Mouse (Mus musculus): ENCODE measurements around the gene Psmd9. TPM values are rescaled to one million over a fixed set of nuclear protein-coding genes. Genes with fewer than 3 reads are reported as not detected.

Psmd9 gene
- polyA plus RNA-seq, 1 experiment from 2014 or later = 66.7 TPM

DNA sequence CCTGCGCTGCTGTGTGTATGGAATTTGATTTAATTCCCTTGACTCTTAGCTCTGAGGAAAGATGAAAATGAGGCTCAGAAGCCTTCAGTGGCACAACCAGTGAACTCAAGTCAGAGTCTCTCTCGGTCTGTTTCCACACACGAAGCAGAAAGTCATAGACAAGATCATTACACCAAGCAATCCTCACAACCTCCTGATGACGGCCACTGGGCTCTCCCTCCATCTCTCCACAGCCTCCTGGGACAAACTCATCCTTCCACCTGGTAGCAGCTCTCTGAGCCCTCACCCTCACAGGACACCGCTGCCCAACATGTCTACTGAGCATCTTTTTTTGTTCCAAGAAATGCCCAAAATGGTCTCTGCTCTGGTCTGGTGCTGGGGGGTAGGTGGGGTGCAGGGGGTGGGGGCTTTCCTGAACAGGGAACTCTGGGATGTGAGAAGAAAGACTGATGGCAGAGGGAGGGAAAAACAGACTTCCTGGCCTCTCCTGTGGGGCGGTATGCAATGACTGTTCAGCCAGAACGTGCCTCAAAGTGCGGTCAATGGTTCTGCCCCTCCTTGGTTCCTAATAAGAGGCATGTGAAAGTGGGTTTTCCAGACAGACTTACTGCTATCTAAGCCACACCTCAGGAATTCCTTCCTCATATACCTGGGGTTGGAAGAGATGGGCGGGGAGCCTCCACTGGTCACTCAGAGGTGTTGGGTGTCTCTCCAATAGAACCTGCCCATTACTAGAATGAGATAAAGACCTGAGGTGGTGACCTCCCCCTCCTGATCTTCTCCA, 39.0 kb upstream of the Psmd9 start:
- H3K9me3 ChIP-seq (replicated peaks; ENCODE audit: control insufficient read depth, low read length) = no peaks in the 10 kb centered on the region
- no peak overlapping the region for H3K4me2 ChIP-seq
- no peaks in the 10 kb centered on the region for H3K27me3 ChIP-seq (ENCODE audit: control insufficient read depth, insufficient read depth, low read length)
- WGBS (ENCODE audit: insufficient replicate concordance) = 89% methylated on average over 9 of the region's 9 CpGs
- ATAC-seq (replicated peaks; ENCODE audit: insufficient number of reproducible peaks, low FRiP score, low TSS enrichment) = no peak
- H3K9ac ChIP-seq (ENCODE audit: low read depth, low read length) = no peak overlapping the region
- no peak overlapping the region for H3K4me3 ChIP-seq (ENCODE audit: low read depth, low read length)
- H3K4me1 ChIP-seq (ENCODE audit: control insufficient read depth, insufficient read depth, low read length) = peaks cover 39% of the 10 kb centered on the region
- H3K27ac ChIP-seq (ENCODE audit: low read depth, low read length) = no peak overlapping the region
- H3K36me3 ChIP-seq (ENCODE audit: control insufficient read depth, insufficient read depth, low read length) = no peaks in the 10 kb centered on the region

DNA sequence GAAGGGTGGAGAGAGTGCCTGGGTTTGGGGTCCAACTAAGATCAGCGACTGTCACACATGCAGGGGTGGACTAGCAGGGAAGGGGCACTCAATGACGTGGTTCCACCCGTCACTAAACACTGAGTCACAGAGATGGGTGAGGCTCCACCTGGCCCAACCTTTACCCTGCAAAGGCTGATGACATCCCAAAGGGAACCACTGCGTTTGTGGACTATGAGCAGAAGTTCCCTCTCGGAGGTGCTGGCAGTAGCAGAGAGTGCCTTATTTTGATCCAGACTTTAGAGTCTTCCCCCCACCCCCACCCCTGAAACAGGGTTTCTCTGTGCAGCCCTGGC, 38.4 kb upstream of the Psmd9 start:
- Histone ChIP-seq H3K36me3 (ENCODE audit: control insufficient read depth, insufficient read depth, low read length) (no peaks in the 10 kb centered on the region), H3K4me1 (ENCODE audit: control insufficient read depth, insufficient read depth, low read length) (peaks cover 43% of the 10 kb centered on the region), H3K4me2 (no peak overlapping the region), H3K9ac (ENCODE audit: low read depth, low read length) (no peak overlapping the region), H3K9me3 (replicated peaks; ENCODE audit: control insufficient read depth, low read length) (no peaks in the 10 kb centered on the region), H3K27me3 (ENCODE audit: control insufficient read depth, insufficient read depth, low read length) (no peaks in the 10 kb centered on the region), H3K4me3 (ENCODE audit: low read depth, low read length) (no peak overlapping the region), H3K27ac (ENCODE audit: low read depth, low read length) (no peak overlapping the region)
- no peak for ATAC-seq (replicated peaks; ENCODE audit: insufficient number of reproducible peaks, low FRiP score, low TSS enrichment)
- WGBS (ENCODE audit: insufficient replicate concordance) = 81% methylated on average over 5 of the region's 5 CpGs

DNA sequence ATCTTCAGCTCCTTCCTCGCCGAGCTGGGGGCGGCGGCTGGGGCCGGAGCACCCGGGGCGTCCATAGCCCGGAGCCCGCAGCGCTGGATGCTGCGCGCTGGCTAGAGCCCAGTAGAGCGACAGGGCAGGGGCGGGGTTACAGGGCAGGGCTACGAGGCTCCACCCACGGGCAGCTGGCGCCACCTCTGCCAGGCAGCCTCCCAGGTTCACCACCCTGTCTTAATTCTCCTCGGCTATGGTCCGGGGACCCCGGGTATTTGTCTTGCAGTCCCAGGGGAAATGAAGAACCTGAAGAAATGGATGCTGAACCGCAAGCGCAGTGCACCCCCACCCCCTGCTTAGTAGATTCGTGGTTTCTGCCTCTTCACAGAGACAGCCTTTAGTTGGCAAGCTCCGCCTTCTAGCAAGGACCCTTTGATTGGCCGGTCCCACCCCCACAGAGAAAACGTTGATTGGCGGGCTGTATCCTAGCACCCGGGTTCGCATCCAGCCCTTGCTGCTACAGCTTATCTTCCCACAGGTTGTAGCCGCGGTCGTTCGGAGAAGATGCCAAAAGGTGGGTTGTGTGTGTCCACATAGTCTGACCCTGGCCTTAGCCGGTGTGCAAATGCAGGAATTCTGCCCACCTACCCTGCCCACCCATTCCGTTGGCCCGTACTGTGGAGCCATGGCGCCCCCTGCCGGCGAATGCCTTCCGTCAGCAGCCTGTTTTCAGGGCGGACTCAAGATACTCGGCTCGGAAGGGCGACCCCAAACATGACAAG, 36.7 kb upstream of the Psmd9 start, which contains the start of gene Rhof:
Gene Rhof (minus strand): TSS at position 385 of the 764 bp plus-strand sequence.
- no peaks in the 10 kb centered on the region for H3K27me3 ChIP-seq (ENCODE audit: control insufficient read depth, insufficient read depth, low read length)
- no peaks in the 10 kb centered on the region for H3K9me3 ChIP-seq (replicated peaks; ENCODE audit: control insufficient read depth, low read length)
- peak within 1 kb of the TSS; percentile 100; the same call in 1 of the 2 replicates for H3K27ac ChIP-seq (ENCODE audit: low read depth, low read length)
- no peaks in the 10 kb centered on the region for H3K36me3 ChIP-seq (ENCODE audit: control insufficient read depth, insufficient read depth, low read length)
- H3K4me3 ChIP-seq (ENCODE audit: low read depth, low read length) = peak within 1 kb of the TSS; percentile 36
- ATAC-seq (replicated peaks; ENCODE audit: insufficient number of reproducible peaks, low FRiP score, low TSS enrichment) = peak; percentile 60
- peak within 1 kb of the TSS; percentile 59; the same call in 1 of the 2 replicates for H3K9ac ChIP-seq (ENCODE audit: low read depth, low read length)
- WGBS (ENCODE audit: insufficient replicate concordance) = 2% methylated on average over 44 of the region's 44 CpGs
- H3K4me2 ChIP-seq = peak within 1 kb of the TSS; percentile 100
- peaks cover 58% of the 10 kb centered on the region for H3K4me1 ChIP-seq (ENCODE audit: control insufficient read depth, insufficient read depth, low read length)

DNA sequence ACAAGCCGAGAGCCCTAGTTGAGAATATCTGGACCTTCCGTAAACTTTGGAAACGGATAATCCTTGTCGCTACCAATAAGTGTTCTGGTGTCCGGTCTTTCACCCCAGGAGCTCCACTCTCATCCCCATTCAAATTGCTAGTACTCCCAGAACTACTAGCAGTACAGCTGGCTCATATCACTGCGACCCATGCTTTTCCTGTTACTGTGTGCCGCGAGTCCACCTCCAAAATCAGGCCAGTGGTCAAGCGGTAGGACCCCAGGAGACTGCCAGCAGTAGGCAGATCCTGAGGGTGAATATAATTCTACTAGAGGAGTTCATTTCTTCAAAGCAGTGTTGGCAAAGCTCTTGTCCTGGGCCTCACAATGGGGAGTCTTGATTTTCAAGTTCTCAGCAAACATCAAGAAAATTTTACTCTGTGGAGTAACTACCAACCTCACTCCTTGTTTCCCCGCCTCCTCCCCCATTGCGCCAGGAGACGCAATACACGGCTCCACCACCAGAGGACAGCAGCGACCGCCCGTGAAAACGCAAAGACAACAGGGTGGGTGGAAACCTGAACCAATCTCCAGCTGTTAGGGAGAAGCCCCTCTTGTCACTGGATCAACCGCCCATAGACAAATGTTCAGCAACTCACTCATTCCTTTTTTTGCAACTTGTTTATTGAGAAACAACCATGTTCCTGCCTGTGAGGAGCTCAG, 36.0 kb upstream of the Psmd9 start:
- no peak for ATAC-seq (replicated peaks; ENCODE audit: insufficient number of reproducible peaks, low FRiP score, low TSS enrichment)
- no peak overlapping the region for H3K9ac ChIP-seq (ENCODE audit: low read depth, low read length)
- 16% methylated on average over 18 of the region's 18 CpGs for WGBS (ENCODE audit: insufficient replicate concordance)

DNA sequence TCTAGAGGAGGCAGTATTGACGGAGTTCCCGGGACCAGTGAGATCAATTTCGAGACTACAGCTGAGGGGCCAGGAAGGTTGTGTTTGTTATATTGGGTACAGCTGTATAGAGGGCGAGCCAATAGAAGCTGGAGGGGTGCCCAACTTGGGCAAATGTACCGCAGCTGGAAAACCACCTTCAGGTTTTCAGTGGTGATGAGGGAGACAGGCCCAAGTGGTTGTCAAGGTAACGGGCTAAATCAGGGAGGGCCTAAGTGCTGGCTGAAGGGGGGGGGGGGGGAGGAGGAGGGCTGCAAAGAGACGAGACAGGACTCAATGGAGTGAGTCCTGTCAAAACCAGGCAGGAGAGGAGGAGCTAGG, 35.4 kb upstream of the Psmd9 start:
- 0 out of 2 replicates have a peak overlapping the region, but pooled peaks have one; percentile 92 for H3K4me3 ChIP-seq (ENCODE audit: low read depth, low read length)
- 0 out of 2 replicates have a peak overlapping the region, but pooled peaks have one; percentile 10 for H3K9ac ChIP-seq (ENCODE audit: low read depth, low read length)
- WGBS (ENCODE audit: insufficient replicate concordance) = 32% methylated on average over 7 of the region's 7 CpGs
- H3K9me3 ChIP-seq (replicated peaks; ENCODE audit: control insufficient read depth, low read length) = no peaks in the 10 kb centered on the region
- no peaks in the 10 kb centered on the region for H3K27me3 ChIP-seq (ENCODE audit: control insufficient read depth, insufficient read depth, low read length)
- H3K4me1 ChIP-seq (ENCODE audit: control insufficient read depth, insufficient read depth, low read length) = peaks cover 71% of the 10 kb centered on the region
- ATAC-seq (replicated peaks; ENCODE audit: insufficient number of reproducible peaks, low FRiP score, low TSS enrichment) = no peak
- H3K4me2 ChIP-seq = peak overlapping the region; percentile 100
- H3K36me3 ChIP-seq (ENCODE audit: control insufficient read depth, insufficient read depth, low read length) = no peaks in the 10 kb centered on the region
- H3K27ac ChIP-seq (ENCODE audit: low read depth, low read length) = peak overlapping the region; percentile 100

More for the DNA sequence above, 36.0 kb upstream of the Psmd9 start:
- no peaks in the 10 kb centered on the region for H3K27me3 ChIP-seq (ENCODE audit: control insufficient read depth, insufficient read depth, low read length)
- no peaks in the 10 kb centered on the region for H3K9me3 ChIP-seq (replicated peaks; ENCODE audit: control insufficient read depth, low read length)
- peak overlapping the region; percentile 100 for H3K4me2 ChIP-seq
- H3K4me3 ChIP-seq (ENCODE audit: low read depth, low read length) = no peak overlapping the region
- no peaks in the 10 kb centered on the region for H3K36me3 ChIP-seq (ENCODE audit: control insufficient read depth, insufficient read depth, low read length)
- peaks cover 65% of the 10 kb centered on the region for H3K4me1 ChIP-seq (ENCODE audit: control insufficient read depth, insufficient read depth, low read length)
- peak overlapping the region; percentile 100 for H3K27ac ChIP-seq (ENCODE audit: low read depth, low read length)

DNA sequence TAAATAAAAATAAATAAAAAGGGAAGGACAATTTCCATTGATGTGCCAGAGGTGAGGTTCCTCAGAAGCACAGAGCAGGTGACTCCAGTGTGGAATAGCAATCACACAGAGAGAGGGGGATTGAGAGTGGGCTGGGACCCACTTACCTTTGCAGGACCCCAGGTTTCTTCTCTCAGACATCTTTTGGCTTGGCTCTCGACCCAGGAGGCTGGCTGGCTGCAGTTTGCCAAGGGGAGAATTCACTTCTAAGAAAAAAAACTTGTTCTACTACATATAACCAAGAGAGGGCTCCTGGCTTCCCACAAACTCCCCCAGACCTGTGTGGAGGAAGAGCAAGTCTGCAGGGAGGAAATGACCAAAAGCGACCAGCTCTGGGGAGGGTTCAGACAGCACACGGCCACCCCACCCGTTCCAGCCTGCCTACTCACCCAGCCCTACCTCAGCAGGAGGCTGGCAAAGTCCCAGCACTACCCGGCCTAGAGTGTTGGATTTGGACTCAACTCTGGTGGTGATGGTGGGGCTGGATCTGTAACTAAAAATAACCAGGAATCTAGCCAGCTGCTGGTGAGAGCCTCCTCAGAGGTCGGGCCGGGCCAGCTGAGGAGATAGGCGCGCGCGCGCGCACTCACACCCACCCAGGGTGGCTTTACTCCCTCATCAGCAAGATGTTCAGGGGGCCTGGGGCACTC, 34.9 kb upstream of the Psmd9 start:
- WGBS (ENCODE audit: insufficient replicate concordance) = 20% methylated on average over 13 of the region's 13 CpGs
- peaks cover 69% of the 10 kb centered on the region for H3K4me1 ChIP-seq (ENCODE audit: control insufficient read depth, insufficient read depth, low read length)
- H3K4me3 ChIP-seq (ENCODE audit: low read depth, low read length) = peak overlapping the region; percentile 92
- H3K36me3 ChIP-seq (ENCODE audit: control insufficient read depth, insufficient read depth, low read length) = no peaks in the 10 kb centered on the region
- ATAC-seq (replicated peaks; ENCODE audit: insufficient number of reproducible peaks, low FRiP score, low TSS enrichment) = no peak
- H3K4me2 ChIP-seq = peak overlapping the region; percentile 100
- no peaks in the 10 kb centered on the region for H3K9me3 ChIP-seq (replicated peaks; ENCODE audit: control insufficient read depth, low read length)
- H3K9ac ChIP-seq (ENCODE audit: low read depth, low read length) = peak overlapping the region; percentile 100
- peak overlapping the region; percentile 100 for H3K27ac ChIP-seq (ENCODE audit: low read depth, low read length)
- H3K27me3 ChIP-seq (ENCODE audit: control insufficient read depth, insufficient read depth, low read length) = no peaks in the 10 kb centered on the region

DNA sequence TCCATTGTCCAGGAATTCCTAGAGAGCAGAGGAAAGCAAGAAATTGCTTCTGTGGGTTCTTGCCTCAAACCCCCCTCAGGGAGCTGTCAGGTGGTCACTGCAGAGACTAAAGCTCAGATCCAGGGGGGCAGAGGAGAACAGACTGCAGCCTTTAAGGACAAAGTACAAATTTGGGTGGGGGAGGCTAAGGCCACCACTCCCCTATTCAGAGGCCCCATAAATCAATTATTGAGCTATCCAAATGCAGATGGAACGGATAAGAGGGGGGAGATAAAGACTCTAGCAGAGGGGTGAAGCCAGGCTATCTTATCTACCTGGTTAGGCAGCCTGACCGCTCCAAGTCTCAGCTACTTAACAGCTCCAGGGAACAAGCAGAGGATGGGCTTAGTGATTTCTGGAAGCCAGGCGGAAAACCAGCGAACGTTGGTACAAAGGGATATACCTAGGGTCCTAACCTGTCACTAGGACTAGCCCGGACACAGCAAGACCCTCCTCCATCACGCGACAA, 34.3 kb upstream of the Psmd9 start:
- WGBS (ENCODE audit: insufficient replicate concordance) = 14% methylated on average over 8 of the region's 8 CpGs
- Histone ChIP-seq H3K27me3 (ENCODE audit: control insufficient read depth, insufficient read depth, low read length) (no peaks in the 10 kb centered on the region), H3K9ac (ENCODE audit: low read depth, low read length) (peak overlapping the region; percentile 100), H3K4me1 (ENCODE audit: control insufficient read depth, insufficient read depth, low read length) (peaks cover 69% of the 10 kb centered on the region), H3K9me3 (replicated peaks; ENCODE audit: control insufficient read depth, low read length) (no peaks in the 10 kb centered on the region), H3K4me3 (ENCODE audit: low read depth, low read length) (peak overlapping the region; percentile 92), H3K36me3 (ENCODE audit: control insufficient read depth, insufficient read depth, low read length) (no peaks in the 10 kb centered on the region), H3K4me2 (peak overlapping the region; percentile 100), H3K27ac (ENCODE audit: low read depth, low read length) (peak overlapping the region; percentile 100)
- ATAC-seq (replicated peaks; ENCODE audit: insufficient number of reproducible peaks, low FRiP score, low TSS enrichment) = no peak

Measured in heart, embryonic 11.5 days (tissue).